Mouse (Mus musculus): Measurements from ENCODE around the gene Glrx.

The Glrx gene

GRCm38 (mm10) chr13:75892876-75893275 is 53.2 kb downstream of the Glrx start:
- no peak for DNase-seq
